Mouse (Mus musculus): Measurements from ENCODE around the gene Etfrf1. TPM values are rescaled to one million over a fixed set of nuclear protein-coding genes. Genes with fewer than 3 reads are reported as not detected.

Etfrf1 gene
- polyA plus RNA-seq, 1 experiment from 2014 or later, result 29.8 TPM

- WGBS, result 86% methylated on average over 13 of the region's 13 CpGs
- Histone ChIP-seq H3K36me3 (replicated peaks) (no peaks in the 10 kb centered on the region), H3K4me3 (no peak overlapping the region), H3K9me3 (no peaks in the 10 kb centered on the region), H3K4me1 (no peaks in the 10 kb centered on the region), H3K27ac (replicated peaks) (no peak overlapping the region), H3K27me3 (replicated peaks; ENCODE audit: low read depth, poor library complexity, severe bottlenecking) (no peaks in the 10 kb centered on the region)
- DNase-seq (ENCODE audit: low spot score), result no peak
These were observed 8.4 kb upstream of the Etfrf1 start for GRCm38 (mm10) chr6:145202432-145203125.

- Histone ChIP-seq H3K4me1 (no peaks in the 10 kb centered on the region), H3K4me3 (no peak overlapping the region), H3K27me3 (replicated peaks; ENCODE audit: low read depth, poor library complexity, severe bottlenecking) (no peaks in the 10 kb centered on the region), H3K36me3 (replicated peaks) (no peaks in the 10 kb centered on the region), H3K9me3 (no peaks in the 10 kb centered on the region), H3K27ac (replicated peaks) (no peak overlapping the region)
- DNase-seq (ENCODE audit: low spot score), result no peak
- 95% methylated on average over 6 of the region's 6 CpGs for WGBS
These were observed 6.5 kb upstream of the Etfrf1 start for GRCm38 (mm10) chr6:145204440-145204839.

GRCm38 (mm10) chr6:145205142-145205541 lies 5.8 kb upstream of the Etfrf1 start:
- Histone ChIP-seq H3K4me1 (peaks cover 3% of the 10 kb centered on the region), H3K27me3 (replicated peaks; ENCODE audit: low read depth, poor library complexity, severe bottlenecking) (no peaks in the 10 kb centered on the region), H3K36me3 (replicated peaks) (no peaks in the 10 kb centered on the region), H3K9me3 (no peaks in the 10 kb centered on the region), H3K27ac (replicated peaks) (no peak overlapping the region), H3K4me3 (no peak overlapping the region)
- WGBS, result 71% methylated on average over 10 of the region's 10 CpGs
- no peak for DNase-seq (ENCODE audit: low spot score)

GRCm38 (mm10) chr6:145210056-145210680 lies 766 bp upstream of the Etfrf1 start:
- H3K9me3 ChIP-seq, result no peaks in the 10 kb centered on the region
- no peak for DNase-seq (ENCODE audit: low spot score)
- H3K27ac ChIP-seq (replicated peaks), result 0 out of 2 replicates have a peak overlapping the region, but pooled peaks have one; percentile 44
- H3K27me3 ChIP-seq (replicated peaks; ENCODE audit: low read depth, poor library complexity, severe bottlenecking), result no peaks in the 10 kb centered on the region
- 47% methylated on average over 8 of the region's 8 CpGs for WGBS
- H3K36me3 ChIP-seq (replicated peaks), result peaks cover 4% of the 10 kb centered on the region; the same call in 1 of the 2 replicates
- H3K4me1 ChIP-seq, result peaks cover 19% of the 10 kb centered on the region
- peak overlapping the region; percentile 82 for H3K4me3 ChIP-seq

- no peak for DNase-seq (ENCODE audit: low spot score)
- H3K4me3 ChIP-seq, result peak overlapping the region; percentile 82
- no peaks in the 10 kb centered on the region for H3K9me3 ChIP-seq
- no peaks in the 10 kb centered on the region for H3K27me3 ChIP-seq (replicated peaks; ENCODE audit: low read depth, poor library complexity, severe bottlenecking)
- H3K4me1 ChIP-seq, result peaks cover 19% of the 10 kb centered on the region
- H3K36me3 ChIP-seq (replicated peaks), result peaks cover 4% of the 10 kb centered on the region; the same call in 1 of the 2 replicates
- 4% methylated on average over 21 of the region's 21 CpGs for WGBS
- peak overlapping the region; percentile 95 for H3K27ac ChIP-seq (replicated peaks)
These were observed 707 bp downstream of the Etfrf1 start for GRCm38 (mm10) chr6:145211376-145212305.

- H3K9me3 ChIP-seq, result no peaks in the 10 kb centered on the region
- DNase-seq (ENCODE audit: low spot score), result no peak
- WGBS, result 76% methylated on average over 2 of the region's 2 CpGs
- H3K27me3 ChIP-seq (replicated peaks; ENCODE audit: low read depth, poor library complexity, severe bottlenecking), result no peaks in the 10 kb centered on the region
- H3K4me3 ChIP-seq, result no peak overlapping the region
- H3K27ac ChIP-seq (replicated peaks), result no peak overlapping the region
- H3K4me1 ChIP-seq, result peaks cover 19% of the 10 kb centered on the region
- H3K36me3 ChIP-seq (replicated peaks), result peaks cover 18% of the 10 kb centered on the region
These were observed 3.0 kb downstream of the Etfrf1 start for GRCm38 (mm10) chr6:145213916-145214315.

- peaks cover 10% of the 10 kb centered on the region for H3K4me1 ChIP-seq
- DNase-seq (ENCODE audit: low spot score), result no peak
- 90% methylated on average over 3 of the region's 3 CpGs for whole genome bisulfite sequencing
These were observed 4.9 kb downstream of the Etfrf1 start for GRCm38 (mm10) chr6:145215826-145216225.

GRCm38 (mm10) chr6:145224246-145224645 lies 13.3 kb downstream of the Etfrf1 start:
- Histone ChIP-seq H3K36me3 (replicated peaks) (peaks cover 47% of the 10 kb centered on the region), H3K4me1 (no peaks in the 10 kb centered on the region), H3K4me3 (no peak overlapping the region), H3K27me3 (replicated peaks; ENCODE audit: low read depth, poor library complexity, severe bottlenecking) (no peaks in the 10 kb centered on the region), H3K9me3 (no peaks in the 10 kb centered on the region), H3K27ac (replicated peaks) (no peak overlapping the region)
- no peak for DNase-seq (ENCODE audit: low spot score)
- WGBS, result 95% methylated on average over 6 of the region's 6 CpGs

More at GRCm38 (mm10) chr6:145215826-145216225, 4.9 kb downstream of the Etfrf1 start:
- Histone ChIP-seq H3K4me3 (no peak overlapping the region), H3K27ac (replicated peaks) (no peak overlapping the region), H3K36me3 (replicated peaks) (peaks cover 33% of the 10 kb centered on the region), H3K9me3 (no peaks in the 10 kb centered on the region), H3K27me3 (replicated peaks; ENCODE audit: low read depth, poor library complexity, severe bottlenecking) (no peaks in the 10 kb centered on the region)

- peaks cover 52% of the 10 kb centered on the region for H3K36me3 ChIP-seq (replicated peaks)
- no peaks in the 10 kb centered on the region for H3K4me1 ChIP-seq
- WGBS, result 92% methylated on average over 3 of the region's 3 CpGs
- no peaks in the 10 kb centered on the region for H3K9me3 ChIP-seq
- no peaks in the 10 kb centered on the region for H3K27me3 ChIP-seq (replicated peaks; ENCODE audit: low read depth, poor library complexity, severe bottlenecking)
- no peak overlapping the region for H3K27ac ChIP-seq (replicated peaks)
- no peak overlapping the region for H3K4me3 ChIP-seq
- no peak for DNase-seq (ENCODE audit: low spot score)
These were observed 15.4 kb downstream of the Etfrf1 start for GRCm38 (mm10) chr6:145226296-145226695.

- DNase-seq (ENCODE audit: low spot score), result no peak
- Histone ChIP-seq H3K9me3 (no peaks in the 10 kb centered on the region), H3K27me3 (replicated peaks; ENCODE audit: low read depth, poor library complexity, severe bottlenecking) (no peaks in the 10 kb centered on the region), H3K4me3 (no peak overlapping the region), H3K4me1 (no peaks in the 10 kb centered on the region), H3K27ac (replicated peaks) (no peak overlapping the region), H3K36me3 (replicated peaks) (peaks cover 49% of the 10 kb centered on the region)
- WGBS, result 90% methylated on average over 1 of the region's 1 CpGs
These were observed 23.5 kb downstream of the Etfrf1 start for GRCm38 (mm10) chr6:145234391-145234790.

GRCm38 (mm10) chr6:145235367-145235766 lies 24.4 kb downstream of the Etfrf1 start:
- Histone ChIP-seq H3K27me3 (replicated peaks; ENCODE audit: low read depth, poor library complexity, severe bottlenecking) (no peaks in the 10 kb centered on the region), H3K4me3 (no peak overlapping the region), H3K4me1 (no peaks in the 10 kb centered on the region), H3K9me3 (no peaks in the 10 kb centered on the region), H3K27ac (replicated peaks) (no peak overlapping the region), H3K36me3 (replicated peaks) (peaks cover 48% of the 10 kb centered on the region)
- no peak for DNase-seq (ENCODE audit: low spot score)
- WGBS, result 92% methylated on average over 6 of the region's 6 CpGs

GRCm38 (mm10) chr6:145237148-145237547 lies 26.2 kb downstream of the Etfrf1 start:
- no peak for DNase-seq (ENCODE audit: low spot score)
- H3K9me3 ChIP-seq, result no peaks in the 10 kb centered on the region
- H3K4me3 ChIP-seq, result no peak overlapping the region
- H3K27me3 ChIP-seq (replicated peaks; ENCODE audit: low read depth, poor library complexity, severe bottlenecking), result no peaks in the 10 kb centered on the region
- H3K4me1 ChIP-seq, result no peaks in the 10 kb centered on the region
- WGBS, result 85% methylated on average over 4 of the region's 4 CpGs
- H3K27ac ChIP-seq (replicated peaks), result no peak overlapping the region
- peaks cover 47% of the 10 kb centered on the region for H3K36me3 ChIP-seq (replicated peaks)

All from embryonic facial prominence, embryonic 10.5 days (tissue).